Mouse (Mus musculus) limb, embryonic 11.5 days (tissue): Measurements from ENCODE around the gene S100a2. TPM values are rescaled to one million over a fixed set of nuclear protein-coding genes. Genes with fewer than 3 reads are reported as not detected.

Experiments
- ATAC-seq: fragments of 200-750 bp; cut with Nextera tagmentation; 2 replicates; pipeline ENCODE4 v1.8.0; 2017; ENCODE audit warnings: low read depth; ENCODE audit not compliant: insufficient number of reproducible peaks, low FRiP score, low TSS enrichment
- DNase-seq: peaks from one replicate; pipeline ENCODE4 v3.0.0-alpha.2; 2015; ENCODE audit warnings: low spot score
- H3K27ac ChIP-seq: fragments of 300-500 bp; sonication (generic); replicated peaks from 2 replicates; pipeline ENCODE4 v1.5.1; 2014; ENCODE audit warnings: low read depth, mild to moderate bottlenecking, low read length
- H3K27me3 ChIP-seq: fragments of 300-500 bp; sonication (generic); 2 replicates; pipeline ENCODE4 v1.6.1; 2014; ENCODE audit warnings: mild to moderate bottlenecking, low read length, mixed read lengths; ENCODE audit not compliant: control insufficient read depth, insufficient read depth
- H3K36me3 ChIP-seq: fragments of 300-500 bp; sonication (generic); 2 replicates; pipeline ENCODE4 v1.6.1; 2014; ENCODE audit warnings: mild to moderate bottlenecking, low read length, moderate library complexity, mixed read lengths; ENCODE audit not compliant: control insufficient read depth, insufficient read depth
- H3K4me1 ChIP-seq: fragments of 300-500 bp; sonication (generic); 2 replicates; pipeline ENCODE4 v1.6.1; 2014; ENCODE audit warnings: low read length, mixed read lengths; ENCODE audit not compliant: control insufficient read depth, insufficient read depth
- H3K4me2 ChIP-seq: fragments of 300-500 bp; sonication (generic); 2 replicates; pipeline ENCODE4 v1.6.1; 2014; ENCODE audit warnings: low read depth, mild to moderate bottlenecking, moderate library complexity; ENCODE audit not compliant: severe bottlenecking
- H3K4me3 ChIP-seq: fragments of 300-500 bp; sonication (generic); 2 replicates; pipeline ENCODE4 v1.5.1; 2014; ENCODE audit warnings: low read depth, low read length
- H3K9ac ChIP-seq: fragments of 300-500 bp; sonication (generic); 2 replicates; pipeline ENCODE4 v1.6.1; 2014; ENCODE audit warnings: mild to moderate bottlenecking, low read length
- H3K9me3 ChIP-seq: fragments of 300-500 bp; sonication (generic); 2 replicates; pipeline ENCODE4 v1.6.1; 2016; ENCODE audit warnings: low read length; ENCODE audit not compliant: control insufficient read depth
- WGBS: fragments of 180-500 bp; shearing (Covaris S2); extraction: QIAGEN DNeasy Blood & Tissue Kit; methylation state at CpG from one replicate; pipeline ENCODE4 v1.1.7; 2014; 5-methylcytosine and 5-hydroxymethylcytosine counted together
- polyA plus RNA-seq: library from polyadenylated mRNA; unstranded; fragments of >200 nt; fragmentation: Nextera tagmentation; extraction: Ambion mirVana; gene quantifications from 2 replicates; pipeline ENCODE4 v1.2.1, GENCODE M21; 2014

S100a2 gene
- polyA plus RNA-seq, 1 experiment from 2014 or later, result not detected

- ATAC-seq, result no peak
- Histone ChIP-seq H3K36me3 (no peaks in the 10 kb centered on the region), H3K27ac (no peak overlapping the region), H3K27me3 (no peaks in the 10 kb centered on the region), H3K9ac (no peak overlapping the region), H3K9me3 (no peaks in the 10 kb centered on the region), H3K4me2 (no peak overlapping the region), H3K4me1 (no peaks in the 10 kb centered on the region), H3K4me3 (no peak overlapping the region)
- DNase-seq, result no peak
- 90% methylated on average over 3 of the region's 3 CpGs for WGBS
Measured at GRCm38 (mm10) chr3:90575320-90575719, 14.7 kb upstream of the S100a2 start.

DNA sequence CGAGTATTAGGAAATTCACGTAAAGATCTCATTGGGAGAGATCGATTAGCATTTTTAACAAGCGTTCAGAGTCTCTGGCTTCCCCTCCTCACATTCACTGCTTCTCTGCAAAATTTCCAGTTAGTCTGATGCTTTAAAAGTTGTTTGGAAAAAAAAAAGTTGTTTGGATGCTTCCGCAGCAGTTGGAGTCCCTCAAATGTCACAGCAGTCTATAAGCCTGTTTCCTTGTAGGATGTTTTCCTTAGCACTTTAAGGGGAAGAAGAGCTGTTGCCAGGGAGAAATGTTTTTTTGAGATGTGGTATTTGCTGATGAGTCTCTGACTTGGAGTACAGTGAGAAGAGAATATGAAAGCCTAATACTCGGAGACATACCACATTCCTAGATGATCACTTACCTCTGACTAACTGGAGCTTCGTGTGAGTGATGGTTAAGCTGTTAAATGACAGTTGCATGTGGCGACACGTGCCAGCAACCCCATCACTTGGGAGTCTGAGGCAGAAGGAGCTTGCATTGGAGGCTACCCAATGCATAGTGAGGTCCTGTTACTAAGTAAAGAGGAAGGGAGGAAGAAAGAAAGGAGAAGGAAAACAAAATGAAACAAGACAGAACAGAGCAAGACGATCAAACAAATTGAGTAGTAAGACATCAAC lies 13.6 kb upstream of the S100a2 start:
- no peak for DNase-seq
- no peaks in the 10 kb centered on the region for H3K36me3 ChIP-seq
- no peak for ATAC-seq
- H3K9me3 ChIP-seq, result no peaks in the 10 kb centered on the region
- no peak overlapping the region for H3K4me3 ChIP-seq
- no peak overlapping the region for H3K4me2 ChIP-seq
- no peaks in the 10 kb centered on the region for H3K27me3 ChIP-seq
- no peak overlapping the region for H3K27ac ChIP-seq
- H3K9ac ChIP-seq, result no peak overlapping the region
- WGBS, result 73% methylated on average over 10 of the region's 10 CpGs
- no peaks in the 10 kb centered on the region for H3K4me1 ChIP-seq

DNA sequence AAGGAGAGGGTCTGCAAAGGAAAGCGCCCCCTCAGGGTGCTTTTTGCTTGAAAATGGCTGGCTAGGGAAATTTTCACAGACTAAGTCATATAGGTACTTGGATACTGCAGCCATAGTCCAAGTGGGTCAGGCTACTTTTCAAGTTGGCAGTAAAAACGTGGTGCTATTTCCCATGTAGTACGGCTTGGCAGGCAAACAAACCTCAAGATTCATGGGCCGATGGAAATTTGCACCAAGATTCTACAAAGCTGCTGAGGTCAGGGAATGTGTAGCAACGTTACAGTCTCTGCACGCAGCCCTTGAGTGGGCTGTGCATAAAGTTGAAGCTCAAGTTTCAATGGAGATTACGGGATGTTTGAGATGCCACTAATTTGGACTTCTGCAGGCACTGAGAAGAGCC lies 10.6 kb upstream of the S100a2 start:
- ATAC-seq, result no peak
- no peaks in the 10 kb centered on the region for H3K4me1 ChIP-seq
- no peaks in the 10 kb centered on the region for H3K27me3 ChIP-seq
- no peak overlapping the region for H3K4me3 ChIP-seq
- no peak overlapping the region for H3K9ac ChIP-seq
- no peak overlapping the region for H3K27ac ChIP-seq
- WGBS, result 74% methylated on average over 7 of the region's 7 CpGs
- no peak for DNase-seq
- H3K9me3 ChIP-seq, result no peaks in the 10 kb centered on the region
- H3K36me3 ChIP-seq, result no peaks in the 10 kb centered on the region
- H3K4me2 ChIP-seq, result no peak overlapping the region

DNA sequence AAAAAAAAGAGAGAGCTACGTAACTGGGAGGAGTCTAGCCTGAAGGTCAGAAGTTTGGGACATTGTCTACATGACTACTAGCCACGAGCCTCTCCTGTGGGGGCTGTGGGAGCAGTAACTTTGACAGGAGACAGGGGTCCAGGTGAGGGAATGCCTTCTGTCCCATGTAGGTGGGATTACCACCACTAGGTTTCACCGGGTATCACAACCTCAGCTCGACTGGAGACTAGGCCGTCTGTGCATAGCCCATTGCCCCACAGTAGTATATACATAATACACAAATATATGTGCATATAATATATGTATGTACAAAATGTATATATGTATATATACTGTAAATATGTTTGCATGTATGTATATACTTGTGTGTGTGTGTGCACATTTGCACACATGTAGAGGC lies 8.9 kb upstream of the S100a2 start:
- 95% methylated on average over 5 of the region's 5 CpGs for WGBS

GRCm38 (mm10) chr3:90582156-90582555 lies 7.9 kb upstream of the S100a2 start:
- H3K27ac ChIP-seq, result no peak overlapping the region
- H3K36me3 ChIP-seq, result no peaks in the 10 kb centered on the region
- H3K4me1 ChIP-seq, result no peaks in the 10 kb centered on the region
- 91% methylated on average over 1 of the region's 1 CpGs for WGBS
- ATAC-seq (no peak), DNase-seq (peak; percentile 50)
- no peaks in the 10 kb centered on the region for H3K9me3 ChIP-seq
- no peak overlapping the region for H3K4me3 ChIP-seq
- no peaks in the 10 kb centered on the region for H3K27me3 ChIP-seq
- H3K4me2 ChIP-seq, result no peak overlapping the region
- H3K9ac ChIP-seq, result no peak overlapping the region

More for the DNA sequence above, 8.9 kb upstream of the S100a2 start:
- Histone ChIP-seq H3K9me3 (no peaks in the 10 kb centered on the region), H3K27me3 (no peaks in the 10 kb centered on the region), H3K4me2 (no peak overlapping the region), H3K36me3 (no peaks in the 10 kb centered on the region), H3K4me3 (no peak overlapping the region), H3K9ac (no peak overlapping the region), H3K27ac (no peak overlapping the region), H3K4me1 (no peaks in the 10 kb centered on the region)
- DNase-seq, result no peak
- 0 out of 2 replicates have a peak, but pooled peaks have one; percentile 38 for ATAC-seq

DNA sequence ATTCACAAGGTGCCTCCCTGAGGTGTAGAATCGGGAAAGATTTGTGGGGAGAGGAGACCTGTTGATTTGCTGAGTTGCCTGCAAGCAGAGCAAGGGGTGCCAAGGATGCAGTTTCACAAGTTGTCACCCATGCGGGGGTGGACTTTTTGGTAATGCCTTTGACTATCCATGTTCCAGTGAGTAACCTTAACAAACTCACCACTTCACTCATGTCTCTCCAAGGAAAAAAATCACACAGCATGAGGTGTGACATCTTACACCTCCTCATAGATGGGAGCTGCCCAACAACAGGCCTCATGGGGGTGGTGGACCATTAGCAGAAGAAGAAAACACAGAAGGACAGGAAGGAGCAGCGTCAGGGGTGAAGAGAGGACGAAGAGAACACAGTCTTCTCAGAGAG lies 7.5 kb upstream of the S100a2 start:
- no peak for DNase-seq
- H3K9ac ChIP-seq, result no peak overlapping the region
- no peaks in the 10 kb centered on the region for H3K27me3 ChIP-seq
- H3K4me2 ChIP-seq, result no peak overlapping the region
- H3K4me1 ChIP-seq, result no peaks in the 10 kb centered on the region
- no peak overlapping the region for H3K27ac ChIP-seq
- 83% methylated on average over 4 of the region's 4 CpGs for WGBS
- H3K36me3 ChIP-seq, result no peaks in the 10 kb centered on the region
- H3K4me3 ChIP-seq, result no peak overlapping the region
- no peak for ATAC-seq
- no peaks in the 10 kb centered on the region for H3K9me3 ChIP-seq

- H3K4me3 ChIP-seq, result no peak overlapping the region
- no peak overlapping the region for H3K27ac ChIP-seq
- H3K9me3 ChIP-seq, result no peaks in the 10 kb centered on the region
- H3K36me3 ChIP-seq, result no peaks in the 10 kb centered on the region
- DNase-seq, result no peak
- no peak for ATAC-seq
- no peaks in the 10 kb centered on the region for H3K4me1 ChIP-seq
- H3K27me3 ChIP-seq, result no peaks in the 10 kb centered on the region
- 49% methylated on average over 3 of the region's 3 CpGs for WGBS
- no peak overlapping the region for H3K9ac ChIP-seq
- no peak overlapping the region for H3K4me2 ChIP-seq
Measured at GRCm38 (mm10) chr3:90583893-90584292, 6.2 kb upstream of the S100a2 start.

DNA sequence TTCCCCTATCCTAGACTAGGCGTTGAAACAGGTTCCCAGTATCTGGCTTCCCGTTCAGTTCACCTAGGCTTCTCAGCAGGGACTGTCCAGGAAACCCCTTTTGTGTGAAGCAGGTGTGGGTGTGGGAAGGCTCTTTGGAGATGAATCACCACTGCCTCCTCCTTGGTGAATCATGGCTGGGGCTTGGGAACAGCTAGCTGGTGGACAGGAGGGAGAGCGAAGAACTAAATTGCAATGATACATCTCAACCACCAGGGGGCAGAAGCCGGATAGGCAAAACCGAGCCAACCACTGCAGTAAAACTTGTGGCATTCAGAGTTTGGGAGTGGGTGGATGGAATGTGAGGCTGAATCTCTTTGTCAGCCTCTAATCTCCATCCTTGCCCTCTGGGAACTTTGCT lies 4.5 kb upstream of the S100a2 start:
- DNase-seq (peak; percentile 77), ATAC-seq (no peak)
- Histone ChIP-seq H3K4me2 (no peak overlapping the region), H3K9ac (no peak overlapping the region), H3K36me3 (no peaks in the 10 kb centered on the region), H3K27me3 (no peaks in the 10 kb centered on the region), H3K4me1 (no peaks in the 10 kb centered on the region), H3K4me3 (no peak overlapping the region), H3K27ac (no peak overlapping the region), H3K9me3 (no peaks in the 10 kb centered on the region)
- 26% methylated on average over 5 of the region's 5 CpGs for WGBS
